Mouse (Mus musculus): ENCODE measurements at regions not wholly inside any gene's neighbourhood (a gene's known extent, or its start where the extent isn't known, plus 50 kb on each side); places are given as distances from the start of the nearest gene placed in this dataset.

DNA sequence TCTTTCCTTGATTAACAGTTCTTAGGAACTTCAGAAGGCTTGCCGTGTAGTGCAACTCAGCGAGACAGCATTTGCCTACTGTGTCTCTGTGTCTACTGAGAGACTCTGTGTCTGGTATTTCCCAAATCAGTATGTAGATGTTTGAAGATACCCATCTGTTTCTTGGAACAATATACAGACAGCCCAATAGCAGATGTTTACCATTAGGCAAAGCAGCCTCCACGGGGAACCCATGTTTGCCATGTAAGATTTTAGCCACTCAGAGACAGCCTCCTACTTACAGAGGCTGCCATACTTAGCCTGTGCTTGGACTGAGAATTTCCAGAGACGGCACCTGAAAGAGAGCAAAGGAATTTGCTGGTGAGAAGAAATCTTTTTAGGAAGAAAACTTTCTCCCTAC, 100.9 kb upstream of the Hes1 start:
- no peak for TF ChIP-seq POLR2A (IDR thresholded peaks at IDR 0.05; ENCODE audit: insufficient read depth, low read depth, low read length)
- no peak for TF ChIP-seq CTCF (IDR thresholded peaks at IDR 0.05; ENCODE audit: insufficient read depth, low read depth, low read length)
